Mouse (Mus musculus): ENCODE measurements around the gene Igsf23. TPM values are rescaled to one million over a fixed set of nuclear protein-coding genes. Genes with fewer than 3 reads are reported as not detected.
"Not testable (repeated sequence)": the region's sequence is repeated elsewhere in the genome, so short reads cannot be mapped to it uniquely, and the experiment has no call there.

Igsf23 gene
- polyA plus RNA-seq, 1 experiment = 185 TPM

DNA sequence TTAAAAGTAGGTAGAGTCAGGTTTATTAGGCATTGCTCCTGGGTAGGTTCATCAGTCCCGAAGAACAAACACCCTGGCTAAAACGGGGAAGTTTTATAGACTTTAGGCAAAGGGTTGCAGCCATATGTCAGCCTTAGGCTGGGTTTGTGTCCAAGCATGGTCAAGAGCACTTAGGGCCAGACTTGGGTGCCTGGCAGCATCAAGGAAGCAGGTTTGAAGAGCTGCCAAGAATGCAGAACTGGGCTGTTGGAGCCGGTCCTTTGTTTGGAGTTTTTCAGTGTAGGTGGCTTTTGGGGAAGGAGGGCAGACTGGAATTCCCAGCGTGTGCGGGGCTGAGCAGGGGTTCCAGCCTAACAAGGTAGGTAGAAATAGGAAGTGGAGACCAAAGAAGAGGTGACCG, 14.6 kb downstream of the Igsf23 start:
- peaks cover 9% of the 10 kb centered on the region for H3K36me3 ChIP-seq (ENCODE audit: control insufficient read depth, insufficient read depth, low read length)
- H3K27me3 ChIP-seq (ENCODE audit: control insufficient read depth, insufficient read depth, low read length) = no peaks in the 10 kb centered on the region
- WGBS = 60% methylated on average over 6 of the region's 6 CpGs
- TF ChIP-seq POLR2A (IDR thresholded peaks at IDR 0.05; ENCODE audit: low read depth, low read length) (no peak), CTCF (IDR thresholded peaks at IDR 0.05; ENCODE audit: extremely low read depth, insufficient read length, insufficient replicate concordance, low read depth, low read length) (no peak)
- H3K4me3 ChIP-seq (ENCODE audit: low read depth, low read length) = no peak overlapping the region
- peaks cover 6% of the 10 kb centered on the region for H3K4me1 ChIP-seq (ENCODE audit: control insufficient read depth, insufficient read depth, insufficient read length, low read length)
- no peak overlapping the region for H3K27ac ChIP-seq (ENCODE audit: insufficient read depth, low read depth, low read length)

DNA sequence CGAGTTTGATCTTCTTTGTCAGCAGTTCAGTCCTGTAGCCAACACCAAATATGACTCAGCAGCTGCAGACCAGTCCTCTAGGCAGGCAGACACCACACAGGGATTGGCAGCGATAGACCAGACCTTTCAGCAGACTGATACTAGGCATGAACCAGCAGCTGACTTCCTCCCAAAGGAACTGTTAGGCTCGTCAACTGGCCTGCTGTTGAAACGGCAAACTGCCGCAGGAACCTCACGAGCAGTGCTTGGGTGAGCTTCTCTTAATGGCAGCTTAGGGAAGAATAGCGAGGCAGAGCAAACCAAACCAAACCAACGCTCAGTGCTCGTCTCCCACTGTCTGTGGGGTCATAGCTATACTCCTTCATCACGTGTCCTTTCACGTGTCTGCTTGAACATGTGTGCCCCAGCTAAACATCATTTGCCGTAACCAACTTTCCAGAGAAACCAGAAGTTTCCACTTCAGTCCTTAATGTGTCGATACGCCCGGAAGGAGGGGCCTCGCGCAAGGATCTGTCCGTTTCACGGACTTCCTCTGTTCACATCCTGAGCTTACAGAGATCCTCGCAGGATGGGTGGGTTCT, 15.3 kb downstream of the Igsf23 start:
- 0 out of 2 replicates have a peak overlapping the region, but pooled peaks have one; percentile 14 for H3K4me3 ChIP-seq (ENCODE audit: low read depth, low read length)
- peak overlapping the region; percentile 19; the same call in 1 of the 2 replicates for H3K27ac ChIP-seq (ENCODE audit: insufficient read depth, low read depth, low read length)

DNA sequence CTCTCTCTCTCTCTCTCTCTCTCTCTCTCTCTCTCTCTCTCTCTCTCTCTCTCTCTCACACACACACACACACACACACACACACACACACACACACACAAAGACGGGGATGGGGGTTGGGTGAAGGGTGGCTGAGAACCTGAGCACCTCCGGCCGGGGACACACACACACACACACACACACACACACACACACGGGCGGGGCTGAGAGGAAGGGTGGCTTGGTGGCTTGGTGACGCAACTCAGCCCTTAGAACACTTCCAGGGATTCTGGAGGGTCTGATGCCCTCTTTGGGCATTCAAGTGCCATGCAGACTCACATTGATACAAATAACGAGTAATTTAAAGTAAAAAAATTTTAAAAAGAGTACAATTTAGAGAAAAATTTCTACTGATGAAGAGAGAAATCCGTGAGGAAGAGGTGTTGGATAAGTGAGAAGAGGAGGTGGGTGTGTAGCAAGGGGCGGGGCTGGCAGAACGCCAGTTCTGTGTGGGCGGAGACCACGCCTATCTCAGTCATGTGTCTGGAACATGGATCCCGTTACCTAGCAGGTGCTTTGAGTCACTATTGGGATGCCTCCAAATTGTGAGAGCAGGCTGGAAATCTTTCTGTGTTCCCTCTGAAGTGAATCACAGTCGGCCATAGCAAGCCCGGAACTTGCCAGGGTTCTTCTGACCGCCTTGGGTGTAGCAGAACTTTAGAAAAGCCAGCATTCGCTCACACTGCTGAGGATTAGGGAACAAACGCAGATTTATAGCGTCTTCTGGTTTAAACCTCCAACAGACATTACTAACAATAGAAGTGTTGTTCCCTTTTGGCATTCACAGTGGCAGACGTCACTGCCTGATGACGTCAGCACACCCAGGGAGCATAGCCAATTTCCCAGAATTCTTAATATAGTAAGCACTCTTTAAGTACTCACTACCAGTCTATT, 17.4 kb downstream of the Igsf23 start:
- WGBS = 2% methylated on average over 21 of the region's 21 CpGs
- Histone ChIP-seq H3K4me3 (ENCODE audit: low read depth, low read length) (no peak overlapping the region), H3K27ac (ENCODE audit: insufficient read depth, low read depth, low read length) (no peak overlapping the region), H3K36me3 (ENCODE audit: control insufficient read depth, insufficient read depth, low read length) (no peaks in the 10 kb centered on the region; the same call in 1 of the 2 replicates), H3K27me3 (ENCODE audit: control insufficient read depth, insufficient read depth, low read length) (no peaks in the 10 kb centered on the region), H3K4me1 (ENCODE audit: control insufficient read depth, insufficient read depth, insufficient read length, low read length) (peaks cover 6% of the 10 kb centered on the region)
- TF ChIP-seq POLR2A (IDR thresholded peaks at IDR 0.05; ENCODE audit: low read depth, low read length) (no peak), CTCF (IDR thresholded peaks at IDR 0.05; ENCODE audit: extremely low read depth, insufficient read length, insufficient replicate concordance, low read depth, low read length) (no peak)

More for the DNA sequence above, 15.3 kb downstream of the Igsf23 start:
- no peak for TF ChIP-seq POLR2A (IDR thresholded peaks at IDR 0.05; ENCODE audit: low read depth, low read length)
- TF ChIP-seq CTCF (IDR thresholded peaks at IDR 0.05; ENCODE audit: extremely low read depth, insufficient read length, insufficient replicate concordance, low read depth, low read length) = no peak
- Histone ChIP-seq H3K27me3 (ENCODE audit: control insufficient read depth, insufficient read depth, low read length) (no peaks in the 10 kb centered on the region), H3K36me3 (ENCODE audit: control insufficient read depth, insufficient read depth, low read length) (peaks cover 9% of the 10 kb centered on the region), H3K4me1 (ENCODE audit: control insufficient read depth, insufficient read depth, insufficient read length, low read length) (peaks cover 6% of the 10 kb centered on the region)
- WGBS = 64% methylated on average over 20 of the region's 20 CpGs

DNA sequence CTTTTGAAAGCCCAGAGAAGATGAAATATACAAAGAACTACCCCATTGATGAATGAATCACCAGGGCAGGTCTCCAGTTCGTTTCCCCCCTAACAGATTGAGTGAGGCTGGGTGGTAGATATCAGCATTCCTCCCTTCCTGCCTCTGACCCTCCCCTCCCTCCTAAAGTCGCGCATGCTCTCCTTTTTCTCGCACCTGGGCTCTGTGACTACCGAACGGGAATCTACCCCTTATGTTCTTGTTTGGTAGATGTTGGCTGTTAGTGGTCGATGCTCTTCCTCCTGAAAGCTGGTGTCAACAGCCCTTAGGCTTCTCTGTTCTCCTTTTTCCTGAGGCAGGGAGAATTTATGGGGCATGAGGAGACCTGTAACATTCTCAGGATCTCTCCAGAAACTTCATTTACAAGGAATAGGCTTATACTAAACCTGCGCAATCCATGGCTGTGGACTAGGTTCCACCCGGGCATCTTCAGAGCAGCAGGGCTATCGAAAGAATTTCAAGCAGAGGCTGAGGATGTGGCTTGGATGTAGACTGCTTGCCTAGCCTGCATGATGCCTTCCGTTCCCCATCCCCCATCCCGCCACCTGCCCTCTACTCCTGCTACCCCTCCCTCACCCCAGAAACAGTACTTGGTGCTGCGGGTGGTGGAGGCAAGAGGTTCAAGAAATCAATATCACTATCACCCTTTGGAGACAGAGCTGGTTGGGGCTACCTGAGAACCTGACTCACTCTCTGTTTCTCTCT, 18.3 kb downstream of the Igsf23 start:
- H3K4me3 ChIP-seq (ENCODE audit: low read depth, low read length) = no peak overlapping the region
- TF ChIP-seq CTCF (IDR thresholded peaks at IDR 0.05; ENCODE audit: extremely low read depth, insufficient read length, insufficient replicate concordance, low read depth, low read length) (no peak), POLR2A (IDR thresholded peaks at IDR 0.05; ENCODE audit: low read depth, low read length) (no peak)
- no peak overlapping the region for H3K27ac ChIP-seq (ENCODE audit: insufficient read depth, low read depth, low read length)
- no peaks in the 10 kb centered on the region for H3K36me3 ChIP-seq (ENCODE audit: control insufficient read depth, insufficient read depth, low read length)
- H3K27me3 ChIP-seq (ENCODE audit: control insufficient read depth, insufficient read depth, low read length) = no peaks in the 10 kb centered on the region
- peaks cover 6% of the 10 kb centered on the region for H3K4me1 ChIP-seq (ENCODE audit: control insufficient read depth, insufficient read depth, insufficient read length, low read length)
- WGBS = 31% methylated on average over 13 of the region's 13 CpGs

- WGBS = 73% methylated on average over 6 of the region's 6 CpGs
- not testable (repeated sequence) for H3K4me3 ChIP-seq (ENCODE audit: low read depth, low read length); H3K36me3 ChIP-seq (ENCODE audit: control insufficient read depth, insufficient read depth, low read length); H3K27ac ChIP-seq (ENCODE audit: insufficient read depth, low read depth, low read length); H3K4me1 ChIP-seq (ENCODE audit: control insufficient read depth, insufficient read depth, insufficient read length, low read length); H3K27me3 ChIP-seq (ENCODE audit: control insufficient read depth, insufficient read depth, low read length)
Observed at GRCm38 (mm10) chr7:19930481-19930880, 20.1 kb downstream of the Igsf23 start.

- Histone ChIP-seq H3K36me3 (ENCODE audit: control insufficient read depth, insufficient read depth, low read length) (no peaks in the 10 kb centered on the region), H3K4me1 (ENCODE audit: control insufficient read depth, insufficient read depth, insufficient read length, low read length) (peaks cover 3% of the 10 kb centered on the region), H3K27me3 (ENCODE audit: control insufficient read depth, insufficient read depth, low read length) (no peaks in the 10 kb centered on the region), H3K27ac (ENCODE audit: insufficient read depth, low read depth, low read length) (peak overlapping the region; percentile 24; the same call in 1 of the 2 replicates), H3K4me3 (ENCODE audit: low read depth, low read length) (no peak overlapping the region)
- TF ChIP-seq CTCF (IDR thresholded peaks at IDR 0.05; ENCODE audit: extremely low read depth, insufficient read length, insufficient replicate concordance, low read depth, low read length) (no peak), POLR2A (IDR thresholded peaks at IDR 0.05; ENCODE audit: low read depth, low read length) (no peak)
- WGBS = 84% methylated on average over 5 of the region's 5 CpGs
Observed at GRCm38 (mm10) chr7:19928486-19928885, 22.1 kb downstream of the Igsf23 start.
